Mouse (Mus musculus): Measurements from ENCODE around the gene Flii.

The Flii gene

DNA sequence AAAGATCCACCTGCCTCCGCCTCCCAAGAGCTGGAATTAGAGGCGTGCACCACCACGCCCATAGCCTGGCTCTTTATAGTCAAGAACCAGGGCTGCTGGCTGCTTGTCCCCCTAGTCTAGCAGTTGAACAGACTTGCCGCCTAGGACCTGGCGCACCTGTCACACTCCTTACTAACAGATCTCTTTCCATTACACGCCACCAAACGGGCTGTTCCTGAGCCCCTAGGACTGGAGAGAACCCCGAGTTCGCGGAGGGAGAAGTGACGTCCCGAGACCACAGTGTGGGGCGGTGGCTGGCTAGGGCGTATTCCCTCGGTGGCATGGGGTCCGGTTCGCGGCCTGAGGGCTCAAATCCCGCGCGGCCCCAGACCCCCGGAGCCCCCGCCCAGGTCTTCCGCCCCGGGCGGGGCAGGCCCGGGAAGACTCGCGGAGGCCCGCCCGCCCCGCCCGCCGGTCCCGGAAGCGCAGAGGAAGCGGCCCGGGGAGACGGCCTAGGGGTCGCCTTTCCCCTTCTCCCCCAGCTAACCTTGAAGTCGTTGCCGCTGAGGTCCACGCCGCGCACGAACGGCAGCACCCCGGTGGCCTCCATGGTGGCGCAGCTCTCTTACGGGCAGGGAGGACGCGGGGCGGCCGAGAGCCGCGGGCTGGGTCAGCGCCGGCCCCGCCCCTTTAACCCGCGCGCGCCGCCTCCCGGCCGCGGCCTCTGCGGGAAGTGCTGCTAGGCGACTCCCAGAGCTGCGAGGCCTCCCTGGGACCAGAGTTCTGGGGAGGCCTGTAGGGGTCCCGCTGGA lies at the start of gene Flii:
Gene Flii (minus strand): TSS at position 663 of the 791 bp plus-strand sequence.
- DNase-seq (ENCODE audit: low read depth, low spot score) = peak; percentile 82

DNA sequence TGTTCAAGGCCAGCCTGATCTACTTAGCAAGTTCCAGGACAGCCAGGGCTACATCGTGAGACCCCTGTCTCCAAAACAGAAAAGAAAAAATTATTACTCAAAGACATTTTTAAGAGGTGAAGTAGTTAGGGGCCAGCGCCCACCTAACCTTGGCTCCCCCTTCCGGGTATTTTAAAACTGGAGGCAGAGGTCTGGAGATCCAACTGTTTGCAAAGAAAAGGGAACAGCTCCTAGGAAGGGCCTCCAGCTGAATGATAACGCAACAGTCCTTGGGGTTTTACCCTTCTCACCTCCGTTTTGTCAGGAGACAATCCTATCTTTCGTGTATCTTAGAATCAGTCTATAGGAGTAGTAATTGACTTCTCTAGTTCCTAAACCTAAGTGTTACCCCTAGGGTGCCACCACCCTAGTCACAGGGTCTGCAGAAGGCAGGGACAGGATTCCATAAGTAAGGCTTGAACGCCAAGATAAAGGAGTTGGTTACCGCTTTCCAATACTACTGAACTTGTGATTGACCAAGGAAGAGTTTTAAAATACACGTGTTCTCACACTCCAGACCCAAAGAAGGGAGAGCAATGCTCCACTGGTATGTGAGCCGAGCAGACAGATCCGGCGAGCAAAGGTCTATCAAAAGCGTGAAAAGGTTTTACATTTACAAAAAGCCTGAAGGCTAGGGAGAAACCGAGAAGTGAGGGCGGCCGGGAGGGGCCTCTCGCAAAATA lies 49.2 kb upstream of the Flii start:
- no peak for DNase-seq (ENCODE audit: low read depth, low spot score)

DNA sequence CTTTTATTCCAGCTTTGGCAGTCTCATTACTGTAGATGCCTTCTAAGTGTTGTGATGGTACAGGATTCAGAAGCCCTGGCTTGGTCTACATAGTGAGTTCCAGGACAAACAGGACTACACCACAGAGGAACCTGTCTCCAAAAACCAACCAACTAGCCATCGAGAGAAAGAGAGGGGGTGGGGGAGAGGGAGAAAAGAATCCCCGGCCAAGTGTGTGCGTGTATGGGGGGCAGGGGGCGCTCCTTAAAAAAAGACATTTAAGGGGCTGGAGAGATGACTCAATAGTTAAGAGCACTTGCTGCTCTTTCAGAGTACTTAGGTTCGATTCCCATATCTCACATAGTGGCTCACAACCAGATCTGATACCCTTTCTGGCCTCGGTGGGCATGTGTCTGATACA lies 48.5 kb upstream of the Flii start:
- DNase-seq (ENCODE audit: low read depth, low spot score) = no peak

DNA sequence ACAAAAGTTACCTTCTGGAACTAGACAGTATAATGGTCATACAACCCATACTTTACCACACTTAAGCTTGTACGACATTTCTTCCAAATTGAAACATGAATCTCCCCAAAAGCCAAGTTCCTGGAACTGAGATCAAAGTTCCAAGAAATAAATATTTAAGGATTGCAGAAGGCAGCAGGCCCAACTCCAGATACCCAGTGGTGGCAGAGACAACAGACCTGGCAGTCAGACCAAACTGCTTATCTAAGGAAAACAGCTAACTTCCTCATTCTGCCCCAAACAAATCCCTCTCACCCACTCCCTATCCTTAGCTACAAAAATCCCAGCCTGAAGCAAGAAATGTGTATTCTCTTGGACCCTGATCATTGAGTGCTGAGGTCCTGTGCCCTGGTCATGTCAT lies 47.8 kb upstream of the Flii start:
- no peak for DNase-seq (ENCODE audit: low read depth, low spot score)

DNA sequence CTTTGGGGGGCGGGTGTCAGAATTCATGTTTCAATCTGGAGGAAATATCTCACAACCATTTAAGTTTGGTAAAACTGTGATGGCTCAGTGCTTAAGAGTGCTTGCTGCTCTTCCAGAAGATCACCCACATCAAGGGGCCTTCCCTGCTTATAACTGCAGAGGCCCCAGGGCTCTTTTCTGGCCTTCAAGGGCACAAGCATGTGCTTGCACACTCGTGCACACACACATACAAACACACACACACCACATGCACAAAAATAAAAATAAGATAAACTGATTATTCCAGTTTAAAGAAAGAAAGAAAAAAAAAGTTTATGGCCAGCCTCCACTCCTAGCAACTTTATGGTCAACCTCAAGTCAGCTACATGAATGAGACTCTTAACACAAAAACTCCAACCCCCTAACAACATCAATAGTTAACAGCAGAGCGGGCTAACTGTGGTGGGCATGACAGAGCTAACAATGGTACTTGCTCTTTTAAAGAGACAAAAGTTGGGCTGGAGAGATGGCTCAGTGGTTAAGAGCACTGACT lies 47.2 kb upstream of the Flii start:
- no peak for DNase-seq (ENCODE audit: low read depth, low spot score)

DNA sequence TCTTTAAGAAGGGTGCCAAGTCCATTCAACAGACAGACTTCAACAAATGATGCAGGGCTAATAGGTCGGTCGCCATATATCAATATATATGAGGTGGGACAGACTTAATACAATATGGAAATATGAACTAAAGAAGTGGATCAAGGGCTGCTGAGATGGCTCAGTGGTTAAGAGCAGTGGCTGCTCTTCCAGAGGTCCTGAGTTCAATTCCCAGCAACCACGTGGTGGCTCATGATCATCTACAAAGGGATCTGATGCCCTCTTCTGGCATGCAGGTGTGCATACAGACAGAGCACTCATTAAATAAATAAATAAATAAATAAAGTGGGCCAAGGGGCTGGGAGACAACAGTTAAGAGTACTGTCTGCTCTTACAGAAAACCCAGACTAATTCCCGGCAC lies 45.1 kb upstream of the Flii start:
- DNase-seq (ENCODE audit: low read depth, low spot score) = no peak

DNA sequence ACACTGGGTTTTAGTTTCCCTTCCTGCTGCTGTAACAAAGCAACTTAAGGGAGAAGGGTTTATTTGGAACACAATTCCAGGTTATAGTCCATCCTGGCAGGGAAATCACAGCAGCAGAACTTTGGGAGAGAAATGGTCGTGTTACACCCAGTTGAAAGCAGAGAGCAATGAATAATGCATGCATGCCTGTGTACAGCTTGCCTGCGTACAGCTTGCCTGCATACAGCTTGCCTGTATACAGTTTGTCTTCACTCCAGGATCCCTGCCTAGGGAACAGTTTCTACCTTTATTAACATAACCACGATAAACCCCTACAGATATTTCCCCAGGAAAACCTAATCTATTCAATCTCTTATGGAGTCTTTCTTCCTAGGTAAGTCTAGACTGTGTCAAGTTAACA lies 43.7 kb upstream of the Flii start:
- DNase-seq (ENCODE audit: low read depth, low spot score) = no peak

DNA sequence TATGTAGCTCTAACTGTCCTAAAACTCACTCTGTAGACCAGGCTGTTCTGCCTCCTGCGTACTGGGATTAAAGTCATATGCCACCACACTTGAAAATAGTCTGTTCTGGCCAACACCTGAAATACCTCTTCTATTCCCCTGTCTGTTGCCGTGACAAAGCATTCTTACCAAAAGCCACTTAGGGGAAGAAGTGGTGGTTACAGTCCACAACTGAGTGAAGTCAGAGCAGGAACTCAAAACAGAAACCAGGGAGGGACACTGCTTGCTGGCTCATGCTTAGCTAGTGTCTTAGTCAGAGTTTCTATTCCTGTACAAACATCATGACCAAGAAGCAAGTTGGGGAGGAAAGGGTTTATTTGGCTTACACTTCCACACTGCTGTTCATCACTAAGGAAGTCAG lies 42.3 kb upstream of the Flii start:
- DNase-seq (ENCODE audit: low read depth, low spot score) = peak; percentile 17

DNA sequence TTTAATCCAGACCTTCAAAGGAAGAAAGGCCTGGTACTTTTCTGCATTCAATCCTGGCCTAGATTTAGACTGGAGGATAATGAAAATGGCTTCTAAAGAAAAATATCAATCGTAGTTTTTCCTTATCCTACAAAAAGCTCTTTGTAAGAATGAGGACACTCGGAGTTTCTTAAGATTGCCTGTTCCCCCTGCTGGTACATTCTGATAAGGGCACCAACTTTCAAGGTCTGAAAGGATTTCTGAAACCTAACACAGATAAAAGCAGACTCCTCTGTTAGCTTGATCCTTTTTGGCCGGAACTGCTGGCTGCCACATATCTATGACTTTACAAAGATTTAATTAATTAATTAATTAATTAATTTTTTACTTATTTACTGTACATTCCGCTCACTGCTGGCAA lies 39.9 kb upstream of the Flii start:
- peak; percentile 35 for DNase-seq (ENCODE audit: low read depth, low spot score)

DNA sequence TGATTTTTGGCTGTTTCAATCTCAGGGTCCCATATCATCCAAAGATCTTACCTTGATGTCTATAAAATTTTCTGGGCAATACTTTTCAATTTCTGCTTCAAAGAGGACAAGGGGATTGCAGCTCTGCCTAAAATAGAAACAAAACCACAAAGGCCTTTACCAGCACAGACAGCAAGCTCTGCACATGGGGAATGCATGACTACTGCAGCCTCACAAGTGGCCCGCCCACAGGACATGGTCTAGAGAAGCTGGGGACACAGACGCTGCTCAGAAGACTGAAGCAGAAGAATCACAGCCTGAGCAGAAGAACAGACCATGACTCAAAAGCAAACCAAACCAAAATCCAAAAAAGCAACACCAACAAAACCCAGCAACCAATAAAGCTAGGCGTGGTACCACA lies 34.6 kb upstream of the Flii start:
- peak; percentile 52 for DNase-seq (ENCODE audit: low read depth, low spot score)

DNA sequence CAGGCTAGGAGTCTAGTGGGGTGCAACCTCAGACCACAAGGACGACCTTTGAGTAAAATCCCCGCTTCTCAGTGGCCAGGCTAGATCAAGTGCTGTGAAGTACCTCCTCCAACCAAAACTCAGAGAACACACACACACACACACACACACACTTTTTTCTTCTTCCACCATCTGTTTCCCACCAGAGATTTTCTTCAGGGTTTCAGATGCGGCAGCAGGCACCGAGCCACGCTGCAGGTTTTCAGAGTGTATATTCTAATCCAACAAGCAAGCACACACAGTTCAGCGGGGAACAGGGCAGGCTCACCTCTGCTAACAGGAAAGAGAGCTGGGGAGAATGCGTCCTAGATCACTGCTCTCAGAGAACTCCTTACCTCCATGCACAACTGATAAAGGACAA lies 28.5 kb upstream of the Flii start:
- DNase-seq (ENCODE audit: low read depth, low spot score) = peak; percentile 31

DNA sequence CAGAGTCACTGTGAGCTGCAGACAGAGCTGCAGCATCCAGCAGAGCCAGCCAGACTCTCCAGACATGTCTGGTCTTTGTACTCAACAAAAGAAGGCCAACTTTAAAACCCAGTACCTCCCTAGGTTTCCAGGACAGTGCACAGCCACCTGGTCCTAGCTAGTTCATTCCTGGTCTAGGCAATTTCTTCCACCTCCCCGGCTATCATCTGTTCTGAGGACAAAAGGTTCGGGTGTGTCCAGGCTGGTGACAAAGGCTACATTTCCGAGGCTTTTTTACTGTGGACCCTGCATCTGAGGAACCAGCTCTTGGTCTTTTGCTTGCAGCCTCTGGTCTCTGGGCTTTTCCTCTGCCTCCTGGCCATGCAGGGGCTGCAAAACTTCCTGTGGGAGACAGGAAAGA lies 13.3 kb upstream of the Flii start:
- DNase-seq (ENCODE audit: low read depth, low spot score) = no peak

DNA sequence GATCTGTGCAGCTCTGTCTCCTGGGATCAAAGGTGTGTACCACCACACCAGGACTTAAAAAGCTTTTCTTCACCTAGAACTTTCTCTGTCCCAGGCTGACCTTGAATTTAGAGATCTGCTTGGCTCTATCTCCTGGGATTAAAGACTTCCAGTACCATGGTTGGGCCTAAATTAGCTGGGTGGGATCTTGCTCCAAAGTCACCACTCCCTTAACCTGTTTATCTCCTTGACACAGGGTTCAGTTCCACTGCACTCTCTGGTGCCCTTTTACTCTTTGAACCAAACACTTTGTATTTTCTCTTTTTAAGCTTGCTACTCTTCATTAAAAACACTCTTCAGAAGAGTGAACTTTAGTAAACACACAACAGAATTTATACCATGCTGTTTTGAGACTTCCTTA lies 10.4 kb upstream of the Flii start:
- no peak for DNase-seq (ENCODE audit: low read depth, low spot score)

DNA sequence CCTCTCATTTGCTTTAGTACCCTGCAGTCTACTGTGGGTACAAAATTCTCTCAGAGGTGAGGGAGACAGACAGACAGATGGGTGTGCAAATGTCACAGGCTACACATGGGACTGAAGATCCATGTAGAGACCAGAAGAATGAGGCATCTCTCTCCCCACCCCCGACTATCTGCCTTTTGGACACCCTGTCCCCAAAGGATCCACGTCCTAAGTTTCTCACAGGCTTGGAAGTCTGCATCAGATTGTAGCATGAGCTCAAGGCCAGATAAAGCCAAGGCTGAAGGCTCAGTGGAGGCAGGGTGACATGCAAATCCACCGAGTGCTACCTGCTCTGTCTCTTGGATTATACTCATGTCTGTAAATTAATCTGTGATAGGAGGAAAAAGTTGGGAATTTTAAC lies 9.4 kb upstream of the Flii start:
- no peak for DNase-seq (ENCODE audit: low read depth, low spot score)

DNA sequence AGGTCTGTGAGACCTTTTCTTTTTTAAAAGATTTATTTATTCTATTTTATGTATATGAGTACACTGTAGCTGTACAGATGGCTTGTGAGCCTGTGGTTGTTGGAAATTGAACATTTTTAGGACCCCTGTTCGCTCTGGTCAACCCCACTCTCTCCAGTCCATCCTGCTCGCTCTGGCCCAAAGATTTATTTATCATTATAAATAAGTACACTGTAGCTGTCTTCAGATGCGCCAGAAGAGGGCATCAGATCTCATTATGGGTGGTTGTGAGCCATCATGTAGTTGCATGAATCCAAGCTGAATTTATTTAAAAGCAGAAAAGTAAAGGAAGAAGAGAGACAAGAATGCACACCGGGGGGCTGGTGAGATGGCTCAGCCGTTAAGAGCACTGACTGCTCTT lies 8.1 kb upstream of the Flii start:
- DNase-seq (ENCODE audit: low read depth, low spot score) = no peak

DNA sequence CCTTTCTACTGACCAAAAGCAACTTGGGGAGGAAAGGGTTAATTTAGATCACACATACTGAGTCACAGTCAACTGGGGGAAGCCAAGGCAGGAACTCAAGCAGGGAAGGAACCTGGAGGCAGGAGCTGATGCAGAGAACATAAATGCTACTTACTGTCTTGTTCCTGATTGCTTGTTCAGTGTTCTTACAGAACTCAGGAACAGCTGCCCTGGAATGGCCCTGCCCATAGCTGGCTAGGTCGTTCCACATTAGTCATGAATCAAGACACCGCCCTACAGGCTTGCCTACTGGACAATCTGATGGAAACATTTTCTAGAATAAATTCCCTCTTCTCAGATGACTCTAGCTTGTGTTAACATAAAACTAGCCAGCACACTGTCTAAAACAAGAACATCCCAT lies 7.1 kb upstream of the Flii start:
- DNase-seq (ENCODE audit: low read depth, low spot score) = no peak

DNA sequence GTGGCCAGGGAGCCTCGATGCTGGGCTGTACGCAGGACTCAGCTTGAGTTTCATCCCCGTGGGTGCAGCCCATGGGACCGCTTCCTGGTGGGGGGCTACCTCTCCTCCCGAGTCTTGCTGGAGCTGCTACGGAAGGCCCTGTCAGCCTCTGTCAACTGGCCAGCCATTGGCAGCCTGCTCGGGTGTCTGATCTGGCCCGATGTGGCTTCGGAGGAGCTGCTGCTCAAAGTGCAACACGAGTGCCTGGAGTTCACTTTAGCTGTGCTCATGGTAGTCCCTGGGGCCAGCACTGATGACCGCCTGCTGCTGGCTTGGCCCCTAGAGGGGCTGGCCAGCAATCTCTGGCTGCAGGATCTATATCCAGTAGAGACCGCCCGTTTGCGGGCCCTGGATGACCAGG lies 4.2 kb upstream of the Flii start:
- DNase-seq (ENCODE audit: low read depth, low spot score) = no peak

DNA sequence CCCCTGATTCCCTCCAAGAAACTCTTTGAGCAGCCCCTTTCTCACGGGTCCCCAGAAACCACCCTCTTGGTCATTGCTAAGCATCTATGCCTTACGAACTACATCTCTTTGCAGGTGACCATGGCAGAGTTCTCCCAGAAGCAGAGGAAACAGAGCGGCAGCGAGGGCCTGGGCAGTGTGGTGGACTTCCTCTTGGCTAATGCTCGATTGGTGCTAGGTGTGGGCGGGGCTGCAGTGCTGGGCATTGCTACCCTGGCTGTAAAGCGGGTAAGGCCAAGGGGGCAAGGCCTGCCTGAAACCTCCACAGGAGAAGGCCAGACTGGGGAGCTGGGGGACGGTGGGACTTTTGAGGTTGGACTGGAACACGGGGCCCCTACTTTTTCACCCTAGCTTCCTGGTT lies 3.1 kb upstream of the Flii start:
- DNase-seq (ENCODE audit: low read depth, low spot score) = no peak

DNA sequence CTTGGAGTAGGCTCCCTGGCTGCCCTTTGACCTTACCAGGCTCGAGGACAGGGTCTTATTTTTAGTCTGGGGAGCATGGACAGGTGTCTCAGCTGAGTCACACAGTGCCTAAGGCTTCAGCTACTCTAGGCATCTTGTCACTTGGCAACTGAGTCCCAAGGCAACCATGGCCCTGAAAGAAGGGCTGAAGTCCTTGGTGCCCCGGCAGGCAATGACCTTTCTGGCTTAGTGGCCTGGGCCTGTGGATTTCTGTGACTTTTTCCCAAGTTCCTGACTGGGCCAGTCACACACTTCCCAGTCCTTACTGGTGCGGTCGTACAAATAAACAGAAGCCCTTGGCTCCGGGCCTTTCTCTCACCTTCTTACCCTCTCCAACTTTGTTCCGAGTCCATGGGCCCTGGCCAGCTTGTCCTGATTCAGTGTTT lies 2.2 kb upstream of the Flii start:
- DNase-seq (ENCODE audit: low read depth, low spot score) = no peak

DNA sequence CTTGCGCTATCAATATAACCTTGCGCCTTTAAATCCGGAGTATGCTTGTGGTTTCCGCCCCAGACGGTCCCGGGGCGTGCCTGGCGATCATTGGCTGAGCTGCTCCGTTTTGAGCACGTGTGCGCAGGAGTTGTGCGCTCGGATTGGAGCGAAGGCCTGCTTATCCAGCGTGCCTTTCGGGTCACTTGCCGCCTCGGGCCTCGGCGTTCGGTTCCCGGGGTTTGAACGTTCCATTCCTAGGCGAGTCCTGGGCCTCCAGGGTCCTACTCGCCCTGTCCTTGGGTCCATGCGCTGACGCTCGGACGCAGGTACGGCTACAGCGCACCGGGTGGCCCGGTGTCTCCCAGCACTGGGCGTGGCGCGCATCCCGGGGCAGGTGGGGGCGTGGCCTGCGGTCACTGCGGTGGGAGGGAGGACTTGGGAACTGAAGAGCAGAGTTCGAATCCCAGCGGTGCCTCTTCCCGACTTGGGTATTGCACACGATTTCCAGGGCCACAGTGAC lies 1.2 kb upstream of the Flii start, which contains the start of gene Mief2:
Gene Mief2 (plus strand): TSS at position 139 of the 502 bp plus-strand sequence.
- peak; percentile 99 for DNase-seq (ENCODE audit: low read depth, low spot score)

DNA sequence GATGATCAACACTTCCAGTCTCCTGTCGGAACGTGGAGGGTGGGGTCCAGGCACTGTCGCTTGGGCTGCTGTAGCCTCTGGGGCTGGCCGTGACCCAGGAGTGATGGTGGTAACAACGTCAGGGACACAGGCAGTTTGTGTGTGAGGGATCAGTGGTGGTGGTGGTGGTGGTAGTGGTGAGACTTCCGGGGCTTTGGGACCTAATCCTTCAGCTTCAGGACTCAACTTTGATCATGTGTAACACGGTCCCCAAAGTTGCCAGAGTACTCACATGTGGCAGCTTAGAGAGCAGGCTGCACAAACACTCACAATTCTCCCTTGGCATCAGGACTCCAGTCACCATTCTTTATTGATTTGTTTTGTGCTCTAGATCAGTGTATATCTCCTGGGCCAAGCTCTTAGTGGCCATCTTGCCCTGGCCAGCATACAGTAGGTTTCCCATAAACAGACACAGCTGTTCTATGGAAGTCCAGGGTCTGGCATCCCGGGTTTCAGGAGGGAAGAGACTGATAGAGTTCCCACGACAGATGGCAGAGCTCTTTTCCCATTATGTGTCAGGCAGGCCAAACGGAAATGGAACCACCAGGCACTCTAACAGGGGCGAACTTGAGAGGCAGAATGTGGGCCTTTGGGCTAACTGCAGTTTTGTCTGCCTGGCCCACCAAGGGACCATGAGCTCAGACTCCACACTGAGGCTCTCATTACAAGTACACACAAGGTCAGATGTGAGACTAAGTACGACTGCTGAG lies 503 bp upstream of the Flii start:
- no peak for DNase-seq (ENCODE audit: low read depth, low spot score)

DNA sequence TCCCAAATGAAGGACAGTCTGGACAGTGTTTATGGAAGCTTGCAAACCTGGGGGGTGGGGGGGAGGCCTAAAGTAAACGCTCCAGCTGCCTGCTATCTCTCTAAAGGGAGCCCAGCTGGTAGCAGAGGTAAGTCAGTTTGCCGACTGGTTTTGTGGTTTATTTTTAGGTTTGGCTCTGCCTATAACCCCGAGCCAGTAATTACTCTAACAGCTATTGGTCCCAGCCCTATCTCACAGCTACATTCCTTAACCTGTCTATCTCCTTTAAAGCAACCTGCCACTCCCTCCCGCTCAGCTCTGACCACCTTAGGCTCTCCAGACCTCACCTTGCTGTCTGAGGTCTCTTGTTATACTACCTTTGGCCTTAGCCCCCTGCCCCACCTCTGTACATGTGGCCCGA lies 7.8 kb downstream of the Flii start:
- no peak for DNase-seq (ENCODE audit: low read depth, low spot score)

All from brain, adult 2 months (tissue).